Mouse (Mus musculus): ENCODE data around the gene Fbxw7. TPM values are rescaled to one million over a fixed set of nuclear protein-coding genes. Genes with fewer than 3 reads are reported as not detected.
A peak's percentile ranks its signal among the peaks of the same experiment; 100 is the strongest.
"Not testable (repeated sequence)": the region's sequence is repeated elsewhere in the genome, so short reads cannot be mapped to it uniquely, and the experiment has no call there.

The Fbxw7 gene
- total RNA-seq, 1 experiment from 2014 or later: 22.1 TPM

DNA sequence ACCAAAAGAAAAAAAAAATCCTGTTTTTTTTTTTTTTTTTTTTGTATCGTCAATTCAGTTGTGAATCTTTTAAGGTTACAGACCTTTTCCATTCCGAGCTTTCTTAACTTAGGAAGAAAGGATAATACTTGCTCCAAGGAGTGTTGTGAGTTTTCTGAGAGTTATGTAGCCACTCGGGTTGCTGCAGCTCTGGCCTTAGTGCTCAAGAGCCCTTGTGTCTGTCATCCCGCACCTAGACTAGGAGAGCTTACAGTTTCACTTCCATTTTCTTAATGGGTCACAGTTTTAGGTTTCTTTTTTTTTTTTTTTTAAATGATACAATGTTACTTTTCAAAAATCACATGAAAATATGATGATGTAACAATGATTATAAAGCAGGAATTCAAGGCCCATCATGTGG, 12.5 kb downstream of the Fbxw7 start:
- DNase-seq: no peak

DNA sequence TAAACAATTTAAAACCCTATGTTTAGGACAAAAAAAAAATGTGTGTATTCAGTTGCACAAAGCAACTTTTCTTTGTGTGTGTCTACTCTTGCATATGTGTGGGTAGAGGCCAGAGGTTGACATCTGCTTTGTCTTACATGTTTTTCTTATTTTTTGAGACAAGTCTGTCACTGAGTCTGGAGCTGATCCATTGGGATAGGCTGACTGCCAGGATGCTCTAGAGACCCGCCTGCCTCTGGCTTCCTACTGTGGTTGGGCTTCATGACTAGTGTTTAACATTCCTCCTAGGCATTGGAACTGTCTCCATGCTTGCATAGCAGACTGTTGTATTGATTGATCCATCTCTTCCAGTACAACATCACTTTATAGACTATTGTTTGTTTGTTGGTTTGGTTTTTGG, 14.3 kb downstream of the Fbxw7 start:
- DNase-seq: no peak

DNA sequence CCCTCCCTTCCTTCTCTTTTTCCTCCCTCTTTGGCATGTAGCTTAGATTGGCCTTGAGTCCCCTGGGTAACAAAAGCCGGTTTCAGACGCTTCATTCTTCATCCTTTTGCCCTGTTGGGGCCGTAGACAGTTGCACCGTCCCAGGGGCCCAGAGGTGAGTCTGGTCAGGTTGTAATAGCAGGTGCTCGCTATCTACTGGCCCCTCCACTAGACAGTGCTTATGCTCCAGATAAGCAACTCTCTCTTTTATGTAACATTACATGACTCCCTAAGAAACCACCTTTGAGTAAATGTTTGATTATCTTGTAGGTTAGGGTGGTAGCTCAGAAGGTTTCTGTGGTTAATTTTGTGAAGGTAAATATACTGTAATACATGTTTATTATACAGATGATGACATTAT, 21.0 kb downstream of the Fbxw7 start:
- DNase-seq: no peak

DNA sequence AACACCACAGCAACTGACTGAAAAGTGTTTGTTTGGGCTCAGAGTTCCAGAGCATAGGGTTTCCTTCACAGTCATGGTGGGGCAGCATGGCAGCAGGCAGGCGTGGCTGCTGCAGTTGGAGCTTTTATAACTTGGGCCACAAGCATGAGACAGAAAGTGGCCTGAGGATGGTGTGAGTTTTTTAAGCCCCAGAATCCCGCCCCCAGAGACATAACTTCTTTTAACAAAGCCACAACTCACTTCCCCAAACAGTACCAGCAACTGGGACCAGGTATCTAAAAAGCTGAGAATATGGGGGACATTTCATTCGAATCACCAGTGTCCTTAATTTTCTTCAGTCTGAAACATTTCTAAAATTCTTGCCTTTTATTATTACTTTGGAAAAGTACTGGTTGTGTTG, 22.9 kb downstream of the Fbxw7 start:
- DNase-seq: no peak

DNA sequence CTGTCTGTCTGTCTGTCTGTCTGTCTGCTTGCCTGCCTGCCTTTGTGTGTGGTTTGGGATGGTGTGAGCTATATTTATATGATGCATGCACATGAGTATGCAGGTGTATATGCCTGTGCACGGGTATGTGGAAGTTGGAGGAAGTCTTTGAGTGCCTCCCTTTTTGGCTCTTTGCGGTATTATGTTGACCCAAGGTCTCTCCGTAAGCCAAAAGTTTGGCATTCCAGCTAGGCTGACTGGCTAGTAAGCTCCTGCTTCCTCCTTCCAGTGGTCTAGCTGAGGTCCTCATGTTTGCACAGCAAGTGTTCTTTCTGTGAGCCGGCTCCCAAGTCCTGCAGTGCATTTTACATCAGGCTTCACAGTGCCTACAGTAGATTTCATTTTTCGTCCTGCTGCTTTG, 24.4 kb downstream of the Fbxw7 start:
- no peak for DNase-seq

DNA sequence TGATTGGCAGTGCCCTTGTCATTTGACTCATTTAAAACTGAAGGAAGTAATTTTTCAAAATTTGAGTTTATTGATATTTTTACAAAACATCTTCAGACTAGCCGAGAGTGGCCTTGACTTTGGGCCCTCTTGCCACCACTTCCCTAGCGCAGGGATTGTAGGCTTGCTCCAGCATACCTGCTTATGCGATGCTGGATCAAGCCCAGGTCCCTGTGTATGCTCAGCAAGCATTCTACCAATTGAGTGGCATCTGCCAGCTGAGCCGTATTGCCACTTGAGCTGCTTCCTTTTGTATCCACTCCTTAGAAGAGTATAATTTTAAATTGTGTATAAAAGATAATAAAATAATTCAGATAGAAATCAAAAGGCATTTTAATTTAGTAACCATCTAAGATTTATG, 26.2 kb downstream of the Fbxw7 start:
- DNase-seq: no peak

DNA sequence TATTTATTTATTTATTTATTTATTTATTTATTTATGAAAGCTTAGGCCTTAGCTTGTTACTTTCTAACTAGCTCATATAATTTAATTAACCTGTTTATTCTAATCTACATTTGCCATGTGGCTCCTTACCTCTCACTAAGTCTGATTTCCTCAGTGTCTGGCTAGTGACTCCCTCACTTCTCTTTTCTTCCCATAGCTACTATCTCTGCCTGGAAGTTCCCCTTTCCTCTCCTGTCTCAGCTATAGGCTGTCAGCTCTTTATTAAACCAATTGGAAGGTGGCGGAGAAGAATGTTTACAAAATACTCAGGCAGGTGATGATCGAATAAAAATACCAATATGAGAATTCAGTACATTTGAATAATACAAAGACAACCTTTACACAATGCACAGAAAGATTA, 27.7 kb downstream of the Fbxw7 start:
- no peak for DNase-seq

DNA sequence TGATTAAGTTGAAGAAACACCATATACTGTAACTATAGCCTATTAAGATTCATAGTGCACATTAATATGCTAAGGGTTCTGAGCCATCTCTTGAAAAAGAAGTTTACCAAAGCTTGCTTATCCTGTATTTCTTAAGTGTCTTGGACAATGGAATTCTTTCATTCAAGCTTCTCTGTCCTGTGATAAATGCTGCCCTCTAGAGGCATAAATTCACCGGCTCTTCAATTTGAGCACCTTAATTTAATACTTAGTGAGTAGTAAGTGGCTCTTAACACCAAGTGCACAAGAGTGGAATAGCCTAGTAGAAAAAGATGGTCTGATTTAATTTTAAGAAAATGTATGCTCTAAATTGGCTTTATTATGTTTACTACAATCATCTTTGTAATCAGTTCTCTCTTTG, 28.5 kb downstream of the Fbxw7 start:
- no peak for DNase-seq

DNA sequence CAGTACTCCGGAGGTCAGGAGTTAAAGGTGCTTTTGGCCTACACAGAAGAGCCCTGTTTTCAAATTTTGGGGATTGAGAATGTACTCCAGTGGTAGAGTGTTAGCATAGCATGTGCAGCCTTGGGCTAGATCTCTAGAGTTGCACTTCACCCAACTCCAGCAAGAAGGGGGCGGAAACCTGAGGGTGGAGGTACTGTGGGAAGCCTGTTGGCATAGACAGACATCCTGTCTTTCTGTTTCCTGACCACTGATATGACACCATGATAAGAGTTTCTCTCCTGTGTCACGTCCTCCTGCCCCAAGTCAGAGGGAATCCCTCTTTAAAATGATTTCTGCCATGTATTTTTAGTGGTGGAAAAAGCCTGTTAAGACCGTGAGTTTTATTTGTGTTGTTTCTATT, 33.7 kb downstream of the Fbxw7 start:
- DNase-seq: no peak

DNA sequence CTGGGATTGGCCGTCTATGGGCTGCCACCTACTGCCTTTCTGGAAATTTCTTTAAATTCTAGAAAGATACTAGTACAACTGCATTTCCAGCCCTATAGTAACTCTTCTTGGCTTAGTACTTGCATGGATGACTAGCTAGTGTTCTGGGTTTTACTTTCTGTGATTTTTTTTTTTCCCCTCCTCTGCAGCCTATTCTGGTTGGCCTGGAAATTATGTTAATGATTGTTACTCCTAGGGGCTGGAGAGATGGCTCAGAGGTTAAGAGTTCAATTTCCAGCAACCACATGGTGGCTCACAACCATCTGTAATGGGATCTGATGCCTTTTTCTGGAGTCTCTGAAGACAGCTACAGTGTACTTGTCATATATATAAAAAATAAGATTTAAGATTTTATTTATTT, 35.4 kb downstream of the Fbxw7 start:
- DNase-seq: no peak

DNA sequence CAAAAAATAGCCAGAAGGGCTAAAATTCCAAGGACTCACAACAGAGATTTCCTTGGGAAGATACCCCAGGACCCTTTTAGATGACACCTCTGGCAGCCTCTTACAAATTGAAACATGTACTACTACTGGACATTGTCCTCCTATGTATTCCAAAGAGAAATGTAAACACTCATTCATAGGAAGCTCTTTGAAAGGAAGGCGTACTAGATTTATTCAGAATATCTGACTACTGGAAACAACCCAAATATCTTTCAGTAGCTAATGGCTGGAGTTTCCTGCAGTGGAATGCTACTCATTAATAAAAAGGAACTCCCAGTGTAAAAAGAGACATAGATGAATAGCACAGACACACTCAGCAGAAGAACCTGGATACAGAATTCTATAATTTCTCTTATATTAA, 36.7 kb downstream of the Fbxw7 start:
- DNase-seq: no peak

DNA sequence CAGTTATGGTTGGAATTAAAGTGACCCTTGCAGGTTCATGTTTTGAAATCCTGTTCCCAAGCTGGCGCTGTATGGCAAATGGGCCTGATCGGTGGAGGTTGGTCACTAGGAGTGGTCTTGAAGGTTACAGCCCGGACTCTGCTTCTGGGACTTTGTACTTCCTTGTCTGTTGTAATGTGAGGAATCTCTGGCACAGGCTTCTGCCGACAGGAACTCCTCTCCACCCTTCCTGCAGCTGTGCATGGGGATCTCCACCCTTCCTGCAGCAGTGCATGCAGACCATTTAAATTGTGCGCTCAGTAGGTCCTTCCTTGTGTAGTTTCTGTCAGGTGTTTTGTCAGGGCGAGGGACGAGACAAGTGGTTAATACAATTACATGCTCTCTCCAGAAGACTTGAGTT, 37.8 kb downstream of the Fbxw7 start:
- DNase-seq: peak; percentile 9

DNA sequence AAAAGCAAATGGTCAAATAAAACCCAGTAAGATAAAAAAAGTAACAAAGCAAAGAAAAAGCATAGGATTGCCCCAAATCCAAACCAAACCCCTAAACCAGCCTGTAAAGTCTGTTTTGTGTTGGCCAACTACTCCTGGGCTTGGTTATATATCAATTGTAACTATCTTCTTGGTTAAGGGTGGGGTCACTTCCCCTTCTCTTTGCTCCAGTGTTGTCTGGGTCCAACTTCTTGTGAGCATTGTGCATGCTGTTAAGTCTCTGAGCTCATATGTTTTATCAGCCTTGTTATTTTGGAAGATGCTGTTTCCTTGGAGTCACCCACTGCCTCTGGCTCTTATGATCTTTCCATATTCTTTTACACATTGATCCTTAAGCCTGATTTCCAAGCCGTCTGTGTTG, 39.4 kb downstream of the Fbxw7 start:
- no peak for DNase-seq

DNA sequence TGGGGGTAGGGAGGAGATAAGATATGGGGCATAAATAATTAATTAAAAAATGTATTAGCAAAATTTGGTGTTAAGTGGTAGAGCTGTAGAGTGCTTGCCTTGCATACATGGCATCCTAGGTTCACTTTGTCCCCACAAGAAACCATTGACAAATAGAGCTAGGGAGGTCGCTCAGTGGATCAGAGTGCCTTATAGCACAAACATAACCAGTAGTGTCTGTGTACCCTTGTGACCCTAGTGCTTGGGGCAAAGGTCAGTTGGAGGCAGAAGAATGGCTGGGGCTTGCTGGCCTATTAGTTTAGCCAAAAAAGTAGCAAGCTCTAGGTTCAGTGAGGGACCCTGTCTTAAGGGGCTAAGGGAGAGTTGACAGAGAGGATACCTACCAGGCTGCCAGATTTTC, 45.6 kb downstream of the Fbxw7 start:
- no peak for DNase-seq

DNA sequence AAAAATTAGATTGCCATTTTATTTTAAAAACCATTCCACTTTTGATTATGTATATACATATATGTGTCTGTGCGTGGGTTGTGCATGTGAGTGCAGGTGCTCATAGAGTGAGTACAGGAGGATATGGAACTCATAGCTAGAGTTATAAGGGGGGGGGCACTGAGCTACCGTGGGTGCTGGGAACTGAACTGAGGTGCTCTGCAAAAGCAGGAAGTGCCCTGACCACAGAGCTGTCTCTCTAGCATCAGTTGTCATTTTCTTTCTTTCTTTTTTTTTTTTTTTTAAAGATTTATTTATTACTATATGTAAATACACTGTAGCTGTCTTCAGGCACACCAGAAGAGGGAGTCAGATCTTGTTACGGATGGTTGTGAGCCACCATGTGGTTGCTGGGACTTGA, 46.7 kb downstream of the Fbxw7 start:
- DNase-seq: not testable (repeated sequence)

DNA sequence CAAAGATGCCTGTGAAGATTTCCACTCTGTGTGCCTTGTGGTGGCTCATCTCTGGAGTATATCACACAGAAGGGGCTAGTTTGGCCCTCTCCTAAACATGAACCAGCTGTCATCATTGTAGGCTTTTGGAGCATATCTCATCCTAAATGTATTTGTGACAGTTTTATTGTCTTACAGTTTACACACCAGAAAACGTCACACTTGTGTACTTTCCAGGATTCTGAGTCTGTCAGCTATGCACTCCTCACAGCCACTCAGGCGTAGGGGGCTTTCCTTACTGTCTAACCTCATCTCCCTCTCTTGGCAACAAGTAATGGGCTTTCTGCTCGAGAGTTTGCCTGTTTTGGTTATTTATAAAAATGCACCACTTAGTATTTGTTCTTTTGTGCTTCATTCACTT, 50.6 kb downstream of the Fbxw7 start:
- DNase-seq: no peak

DNA sequence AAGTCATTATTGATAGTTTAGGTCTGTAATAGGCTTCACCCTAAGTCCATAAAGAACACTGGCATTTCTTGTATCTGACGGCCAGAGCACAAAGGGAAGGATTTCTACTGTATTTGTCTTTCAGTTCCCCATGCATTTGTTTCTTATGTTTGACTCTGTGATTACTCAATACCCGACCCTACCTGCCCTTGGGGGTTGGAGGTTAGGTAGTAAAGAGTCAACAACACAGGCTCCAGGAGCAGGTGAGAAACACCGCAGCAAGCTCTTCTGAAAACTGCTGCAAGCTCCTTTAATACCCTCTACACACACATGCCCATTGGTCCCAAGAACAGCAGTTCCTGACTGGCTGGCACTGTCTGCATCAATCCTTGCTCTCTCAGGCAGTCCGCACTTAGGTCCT, 51.8 kb downstream of the Fbxw7 start:
- no peak for DNase-seq

DNA sequence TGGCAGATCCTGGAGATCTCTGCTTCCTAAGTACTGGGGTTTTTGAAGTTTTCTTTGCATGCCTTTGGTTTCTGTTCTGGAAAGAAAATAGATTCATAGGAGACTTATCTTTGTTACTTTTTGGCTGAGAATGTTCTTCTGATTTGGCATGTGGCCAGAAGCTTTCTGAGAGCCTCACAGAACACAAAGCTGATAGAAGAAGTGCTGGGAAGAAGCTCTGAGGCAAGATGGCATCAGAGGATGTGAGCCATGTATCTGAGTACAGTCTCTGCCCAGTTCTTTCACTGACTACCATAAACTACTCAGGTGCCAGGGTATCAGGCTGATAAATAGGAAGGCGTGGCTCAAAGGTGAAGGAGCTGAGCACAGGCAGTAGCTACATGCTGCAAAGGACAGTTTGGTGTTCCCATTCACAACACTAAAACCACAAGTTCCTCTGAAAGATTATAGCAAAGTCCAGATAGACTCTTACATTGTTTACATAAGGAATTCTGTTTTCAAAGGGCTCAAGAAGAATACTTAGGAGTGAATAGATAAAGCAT, 52.4 kb downstream of the Fbxw7 start:
- no peak for DNase-seq

DNA sequence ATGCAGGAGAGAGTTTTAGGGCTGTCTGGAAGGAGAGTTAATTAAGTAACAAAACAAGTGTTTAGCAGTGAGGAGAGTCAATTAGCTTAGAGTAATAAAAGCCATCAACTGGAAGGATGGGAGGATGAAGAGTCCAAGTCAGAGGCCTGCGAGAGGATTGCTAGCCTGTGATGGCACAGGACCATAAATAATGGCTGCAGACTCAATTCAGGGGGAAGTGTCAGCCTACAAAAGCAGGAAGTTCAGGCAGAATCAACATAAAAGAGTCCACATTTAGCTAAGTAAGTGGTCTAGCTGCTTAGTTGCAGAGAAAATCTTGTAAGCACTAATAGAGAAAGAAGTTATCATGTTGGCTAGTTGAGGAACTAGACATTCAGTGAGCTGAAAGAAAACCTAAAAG, 52.9 kb downstream of the Fbxw7 start:
- DNase-seq: no peak

DNA sequence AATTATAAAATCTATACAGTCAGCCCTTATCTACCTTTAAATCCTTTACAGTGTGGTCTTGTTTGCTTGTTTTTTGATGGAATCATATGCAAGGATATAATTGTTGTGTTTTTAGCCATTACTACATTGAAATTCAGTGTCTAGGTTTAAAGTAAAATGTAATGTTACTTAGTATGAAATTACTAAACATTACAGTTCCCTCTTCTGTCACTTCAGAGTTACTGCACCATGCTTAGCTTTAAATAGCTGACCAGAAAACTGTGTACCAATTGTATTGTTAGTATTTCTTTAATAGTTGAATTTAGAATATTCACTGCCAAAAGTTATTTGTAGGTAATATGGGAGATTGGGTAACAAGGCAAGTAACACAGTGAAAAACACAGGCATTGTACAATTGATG, 55.1 kb downstream of the Fbxw7 start:
- no peak for DNase-seq

DNA sequence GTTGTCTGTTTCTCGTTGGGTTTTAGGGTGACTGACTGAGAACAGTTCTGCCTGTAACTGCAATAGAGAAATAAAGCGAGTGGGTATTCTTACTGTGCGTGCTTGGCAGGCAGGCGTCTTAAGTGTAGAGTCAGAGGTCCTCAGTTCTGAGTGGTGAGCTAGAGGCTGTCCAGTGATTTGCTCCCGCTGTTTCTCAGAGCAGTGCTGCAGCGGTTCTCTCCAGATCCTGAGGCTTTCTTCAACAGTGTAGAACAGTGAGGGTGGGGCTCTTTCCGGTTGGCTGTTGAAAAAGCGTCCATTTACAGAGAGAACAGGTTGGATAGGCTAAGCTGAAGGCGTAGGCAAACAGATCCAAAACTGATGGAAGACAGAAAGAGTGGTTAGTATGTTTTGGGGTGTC, 60.2 kb downstream of the Fbxw7 start:
- DNase-seq: no peak

DNA sequence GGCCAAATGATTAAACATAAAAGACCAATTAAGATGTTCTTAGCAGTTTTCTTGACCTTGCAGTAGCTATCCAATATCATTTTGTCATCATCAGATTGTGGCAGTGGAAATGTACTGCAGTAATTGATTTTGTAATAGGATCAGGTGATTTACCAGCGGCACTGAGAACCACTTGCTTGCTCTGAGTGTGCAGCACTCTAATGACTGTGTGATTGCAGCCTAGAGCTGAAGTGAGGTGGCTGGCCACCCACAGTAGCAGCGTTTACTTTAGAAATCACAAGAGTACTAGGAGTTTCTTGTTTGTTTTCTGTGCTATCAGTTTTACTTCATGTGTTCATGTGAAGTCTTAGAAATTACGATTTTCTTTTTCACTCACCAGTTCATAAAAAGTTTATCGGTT, 61.1 kb downstream of the Fbxw7 start:
- no peak for DNase-seq

DNA sequence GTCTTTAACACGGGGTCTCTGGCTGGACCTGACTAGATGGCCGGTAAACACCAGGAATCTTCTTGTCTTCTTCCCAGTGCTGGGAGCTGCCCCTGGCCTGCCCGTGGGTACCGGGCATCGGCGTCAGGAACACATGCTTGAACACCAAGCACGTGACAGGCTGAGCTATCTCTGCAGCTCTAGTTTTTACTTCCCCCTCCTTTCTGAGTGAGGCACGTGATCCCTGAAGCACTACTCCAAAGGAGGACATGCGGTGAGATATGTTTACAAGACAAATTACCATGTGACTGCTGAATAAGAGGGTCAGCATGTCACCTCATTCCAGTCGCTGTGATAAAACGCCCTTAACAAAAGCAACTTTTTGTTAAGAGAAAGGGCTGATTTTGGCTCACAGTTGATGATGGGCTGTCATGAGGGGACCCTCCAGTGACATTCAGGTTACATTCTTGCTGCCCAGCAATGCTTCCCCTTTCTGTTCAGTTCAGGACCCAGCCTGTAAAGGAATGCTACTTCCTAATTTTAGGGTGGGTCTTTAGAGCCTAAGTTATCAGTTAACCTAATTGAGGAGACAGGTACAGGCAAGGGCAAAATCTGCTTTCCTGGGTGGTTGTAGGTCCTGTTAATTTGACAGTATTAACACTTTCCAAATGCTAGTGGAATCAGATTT, 68.9 kb downstream of the Fbxw7 start:
- no peak for DNase-seq

DNA sequence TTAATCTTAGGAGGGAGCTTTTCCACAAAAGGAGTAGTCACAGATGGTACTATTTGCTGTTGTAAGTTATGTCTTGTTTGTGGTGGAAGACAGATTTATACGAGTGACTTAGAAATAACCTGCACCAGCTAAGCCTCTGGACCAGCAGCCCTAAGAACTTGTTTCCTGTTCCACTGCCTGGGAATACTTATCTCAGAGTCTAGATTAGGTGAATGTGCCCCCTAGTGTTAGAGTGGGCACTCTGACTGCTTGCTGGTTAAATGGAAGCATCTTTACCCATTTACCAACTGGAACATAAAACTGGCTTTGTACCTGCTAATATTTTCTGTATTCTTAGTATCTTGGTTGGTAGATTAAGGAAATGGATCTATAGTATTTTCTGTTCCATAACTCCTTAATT, 74.6 kb downstream of the Fbxw7 start:
- no peak for DNase-seq

DNA sequence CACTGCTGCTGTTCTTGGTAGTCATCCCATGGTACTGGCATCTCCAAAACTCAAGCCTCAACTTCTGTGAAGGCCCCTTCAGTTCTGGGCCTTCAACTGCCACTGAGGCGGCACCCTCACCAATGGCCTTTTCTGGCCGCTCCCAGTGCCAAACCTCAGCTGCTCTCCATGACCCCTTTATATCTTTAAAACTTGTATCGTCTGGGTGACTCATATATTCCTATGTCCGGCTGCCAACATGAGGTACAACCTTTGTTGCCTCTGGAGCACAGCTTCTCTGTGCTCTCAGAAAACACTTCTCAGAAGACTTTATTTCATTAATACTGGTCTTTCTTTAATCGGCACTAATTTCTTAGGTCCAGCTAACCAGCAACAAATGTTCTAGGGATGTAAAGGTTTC, 75.9 kb downstream of the Fbxw7 start:
- DNase-seq: peak; percentile 64
